Mouse (Mus musculus): Measurements from ENCODE around the gene Card11. TPM values are rescaled to one million over a fixed set of nuclear protein-coding genes. Genes with fewer than 3 reads are reported as not detected.

Gene Card11
- polyA plus RNA-seq, 1 experiment from 2014 or later, result 0.27 TPM

- H3K4me1 ChIP-seq, result peaks cover 11% of the 10 kb centered on the region
- H3K27me3 ChIP-seq, result no peaks in the 10 kb centered on the region
- no peak overlapping the region for H3K27ac ChIP-seq
- H3K9ac ChIP-seq, result no peak overlapping the region
- no peaks in the 10 kb centered on the region for H3K9me3 ChIP-seq
- 50% methylated on average over 10 of the region's 10 CpGs for WGBS
- H3K36me3 ChIP-seq, result no peaks in the 10 kb centered on the region
- ATAC-seq (ENCODE audit: insufficient number of reproducible peaks, insufficient read depth, low FRiP score, low TSS enrichment, low read depth), result no peak
- no peak overlapping the region for H3K4me3 ChIP-seq
- no peak overlapping the region for H3K4me2 ChIP-seq
Observed at GRCm38 (mm10) chr5:140891080-140891479, 109.3 kb downstream of the Card11 start.

DNA sequence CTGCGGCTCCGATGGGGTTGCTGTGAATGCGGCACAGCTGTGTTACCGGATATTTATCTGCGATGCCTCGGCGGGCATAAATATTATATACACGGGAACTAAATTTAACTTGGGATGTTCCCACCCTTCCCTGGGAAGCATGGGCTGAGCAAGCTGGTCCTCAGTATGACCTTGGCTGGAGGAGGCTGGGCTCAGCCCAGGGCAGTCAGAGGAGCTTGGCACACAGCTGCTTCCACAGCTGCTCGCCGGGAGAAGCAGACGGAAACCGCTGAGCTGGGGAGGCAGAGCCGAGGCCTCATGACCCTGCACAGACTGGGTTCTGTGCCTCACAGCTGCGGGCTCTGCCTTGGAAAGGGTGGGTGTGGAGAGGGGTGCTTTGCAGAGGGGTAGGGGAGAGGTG is 110.3 kb downstream of the Card11 start:
- Histone ChIP-seq H3K36me3 (no peaks in the 10 kb centered on the region), H3K4me1 (peaks cover 11% of the 10 kb centered on the region), H3K27ac (no peak overlapping the region), H3K4me2 (no peak overlapping the region), H3K9ac (no peak overlapping the region), H3K27me3 (no peaks in the 10 kb centered on the region), H3K4me3 (no peak overlapping the region), H3K9me3 (no peaks in the 10 kb centered on the region)
- WGBS, result 61% methylated on average over 14 of the region's 14 CpGs
- no peak; the same call in 1 of the 2 replicates for ATAC-seq (ENCODE audit: insufficient number of reproducible peaks, insufficient read depth, low FRiP score, low TSS enrichment, low read depth)

DNA sequence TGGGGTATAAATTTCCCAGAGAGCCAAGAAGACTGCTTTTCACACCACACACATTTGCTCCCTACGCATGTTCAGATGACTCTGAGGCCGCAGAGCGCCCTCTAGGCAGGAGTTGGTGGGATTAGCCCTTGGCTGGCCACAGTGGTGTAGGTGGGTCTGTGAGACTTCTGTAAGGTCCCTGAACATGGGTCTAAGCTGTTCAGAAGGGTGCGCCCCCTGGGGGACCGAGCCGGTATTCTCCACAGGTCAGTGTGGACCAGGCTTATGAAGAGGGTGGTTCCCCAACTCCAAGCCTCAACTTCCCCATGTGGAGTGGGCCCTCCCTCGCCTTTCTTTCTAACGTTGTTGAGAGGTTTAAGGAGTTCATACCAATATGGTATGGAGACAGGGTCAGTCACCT is 110.8 kb downstream of the Card11 start:
- Histone ChIP-seq H3K27me3 (no peaks in the 10 kb centered on the region), H3K4me3 (no peak overlapping the region), H3K4me2 (no peak overlapping the region), H3K9ac (no peak overlapping the region), H3K4me1 (peaks cover 11% of the 10 kb centered on the region), H3K9me3 (no peaks in the 10 kb centered on the region), H3K27ac (no peak overlapping the region), H3K36me3 (no peaks in the 10 kb centered on the region)
- ATAC-seq (ENCODE audit: insufficient number of reproducible peaks, insufficient read depth, low FRiP score, low TSS enrichment, low read depth), result peak; percentile 39; the same call in 1 of the 2 replicates
- WGBS, result 39% methylated on average over 8 of the region's 8 CpGs

DNA sequence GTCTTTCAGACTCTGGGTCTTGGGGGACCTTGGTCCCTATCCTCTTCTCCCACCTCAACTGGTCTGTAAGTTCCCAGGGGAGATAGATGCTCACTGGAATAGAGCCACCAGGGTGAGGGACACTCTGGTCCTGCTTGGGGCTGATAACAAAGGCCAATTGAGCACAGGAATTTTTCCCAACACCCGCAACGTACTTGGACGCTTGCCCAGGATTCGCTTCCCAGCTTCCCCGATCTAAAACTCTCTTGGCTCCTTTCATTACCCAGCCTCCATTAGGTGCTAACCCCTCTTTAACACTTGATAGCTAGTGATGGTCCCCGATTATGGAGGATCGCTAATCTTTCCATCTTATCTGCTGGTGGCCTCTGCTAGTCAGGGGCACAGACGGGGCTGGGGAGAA is 112.5 kb downstream of the Card11 start:
- no peak overlapping the region for H3K27ac ChIP-seq
- H3K36me3 ChIP-seq, result no peaks in the 10 kb centered on the region
- no peaks in the 10 kb centered on the region for H3K27me3 ChIP-seq
- H3K9ac ChIP-seq, result no peak overlapping the region
- 82% methylated on average over 8 of the region's 8 CpGs for WGBS
- no peak overlapping the region for H3K4me2 ChIP-seq
- no peak overlapping the region for H3K4me3 ChIP-seq
- H3K4me1 ChIP-seq, result peaks cover 11% of the 10 kb centered on the region
- no peak for ATAC-seq (ENCODE audit: insufficient number of reproducible peaks, insufficient read depth, low FRiP score, low TSS enrichment, low read depth)
- no peaks in the 10 kb centered on the region for H3K9me3 ChIP-seq

DNA sequence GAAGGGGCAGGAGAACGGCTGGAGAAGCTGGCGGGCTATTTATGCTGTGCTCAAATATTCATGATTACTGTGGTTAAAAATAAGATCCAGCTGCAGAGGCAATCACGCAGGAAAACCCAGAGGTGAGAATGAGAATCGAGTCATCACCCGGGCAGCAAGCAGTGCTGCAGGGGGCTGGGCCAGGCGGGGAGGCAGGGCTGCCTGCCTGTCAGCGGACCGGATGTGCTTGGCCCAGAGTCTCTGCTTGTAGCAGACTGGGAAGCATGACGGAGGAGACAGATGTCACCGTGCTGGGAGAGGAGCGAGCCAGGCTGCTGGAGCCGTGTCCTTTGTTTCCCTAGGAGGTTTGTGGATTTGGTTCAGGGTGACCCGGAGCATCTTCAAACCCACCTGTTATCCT is 115.4 kb downstream of the Card11 start:
- H3K4me1 ChIP-seq, result peaks cover 4% of the 10 kb centered on the region
- H3K4me2 ChIP-seq, result no peak overlapping the region
- H3K27me3 ChIP-seq, result no peaks in the 10 kb centered on the region
- no peak overlapping the region for H3K9ac ChIP-seq
- no peak overlapping the region for H3K4me3 ChIP-seq
- ATAC-seq (ENCODE audit: insufficient number of reproducible peaks, insufficient read depth, low FRiP score, low TSS enrichment, low read depth), result no peak
- no peaks in the 10 kb centered on the region for H3K36me3 ChIP-seq
- no peak overlapping the region for H3K27ac ChIP-seq
- WGBS, result 51% methylated on average over 13 of the region's 13 CpGs
- no peaks in the 10 kb centered on the region for H3K9me3 ChIP-seq

- H3K4me3 ChIP-seq, result no peak overlapping the region
- H3K4me1 ChIP-seq, result peaks cover 2% of the 10 kb centered on the region; the same call in 1 of the 2 replicates
- H3K9me3 ChIP-seq, result no peaks in the 10 kb centered on the region
- no peak overlapping the region for H3K4me2 ChIP-seq
- no peaks in the 10 kb centered on the region for H3K36me3 ChIP-seq
- no peak for ATAC-seq (ENCODE audit: insufficient number of reproducible peaks, insufficient read depth, low FRiP score, low TSS enrichment, low read depth)
- WGBS, result 75% methylated on average over 4 of the region's 4 CpGs
- no peak overlapping the region for H3K9ac ChIP-seq
- no peak overlapping the region for H3K27ac ChIP-seq
- no peaks in the 10 kb centered on the region for H3K27me3 ChIP-seq
Observed at GRCm38 (mm10) chr5:140882391-140882790, 118.0 kb downstream of the Card11 start.

GRCm38 (mm10) chr5:140880151-140880550 is 120.2 kb downstream of the Card11 start:
- no peak for ATAC-seq (ENCODE audit: insufficient number of reproducible peaks, insufficient read depth, low FRiP score, low TSS enrichment, low read depth)
- no peaks in the 10 kb centered on the region for H3K27me3 ChIP-seq
- no peaks in the 10 kb centered on the region for H3K9me3 ChIP-seq
- H3K36me3 ChIP-seq, result no peaks in the 10 kb centered on the region
- peaks cover 2% of the 10 kb centered on the region; the same call in 1 of the 2 replicates for H3K4me1 ChIP-seq
- H3K4me2 ChIP-seq, result no peak overlapping the region
- no peak overlapping the region for H3K27ac ChIP-seq
- no peak overlapping the region for H3K4me3 ChIP-seq
- H3K9ac ChIP-seq, result no peak overlapping the region
- 59% methylated on average over 10 of the region's 10 CpGs for WGBS

GRCm38 (mm10) chr5:140878644-140879043 is 121.7 kb downstream of the Card11 start:
- H3K9ac ChIP-seq, result no peak overlapping the region
- no peak for ATAC-seq (ENCODE audit: insufficient number of reproducible peaks, insufficient read depth, low FRiP score, low TSS enrichment, low read depth)
- no peaks in the 10 kb centered on the region for H3K9me3 ChIP-seq
- H3K4me3 ChIP-seq, result no peak overlapping the region
- H3K27me3 ChIP-seq, result no peaks in the 10 kb centered on the region
- peaks cover 2% of the 10 kb centered on the region; the same call in 1 of the 2 replicates for H3K4me1 ChIP-seq
- H3K27ac ChIP-seq, result no peak overlapping the region
- H3K4me2 ChIP-seq, result no peak overlapping the region
- no peaks in the 10 kb centered on the region for H3K36me3 ChIP-seq
- WGBS, result 69% methylated on average over 6 of the region's 6 CpGs

DNA sequence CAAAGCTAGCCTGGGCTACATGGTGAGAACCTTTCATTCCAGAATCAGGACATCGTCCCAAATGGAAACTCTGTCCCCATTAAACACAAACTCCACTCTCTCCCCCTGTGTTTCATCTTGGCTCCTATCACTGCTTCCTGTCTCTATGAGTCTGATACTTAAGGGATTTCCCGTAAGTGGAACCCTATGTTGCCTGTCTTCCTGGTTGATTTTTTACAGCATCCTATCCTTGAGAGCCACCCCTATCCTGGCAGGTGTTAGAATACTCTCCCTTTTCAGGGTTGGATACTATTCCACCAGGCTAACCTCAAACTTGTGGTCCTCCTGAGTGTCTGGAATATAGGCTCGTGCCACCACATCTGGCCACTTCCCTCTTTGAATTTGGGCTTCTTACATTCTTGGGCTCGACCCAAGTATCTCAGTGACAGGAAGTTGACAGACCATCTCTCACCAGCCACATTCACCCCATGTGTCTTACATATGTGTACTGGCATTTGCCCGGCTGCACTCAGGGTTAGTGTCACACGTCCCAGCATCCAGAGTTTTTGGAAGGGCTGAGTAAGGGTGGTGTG is 126.6 kb downstream of the Card11 start:
- Histone ChIP-seq H3K9me3 (no peaks in the 10 kb centered on the region), H3K4me1 (peaks cover 28% of the 10 kb centered on the region), H3K27ac (no peak overlapping the region), H3K4me2 (no peak overlapping the region), H3K9ac (no peak overlapping the region), H3K4me3 (no peak overlapping the region), H3K36me3 (no peaks in the 10 kb centered on the region), H3K27me3 (0 out of 2 replicates have a peak, but pooled peaks cover 5% of the 10 kb centered on the region)
- 75% methylated on average over 6 of the region's 6 CpGs for WGBS
- no peak for ATAC-seq (ENCODE audit: insufficient number of reproducible peaks, insufficient read depth, low FRiP score, low TSS enrichment, low read depth)

- 9% methylated on average over 18 of the region's 18 CpGs for WGBS
- peak overlapping the region; percentile 50 for H3K4me2 ChIP-seq
- 0 out of 2 replicates have a peak, but pooled peaks cover 5% of the 10 kb centered on the region for H3K27me3 ChIP-seq
- H3K4me3 ChIP-seq, result 0 out of 2 replicates have a peak overlapping the region, but pooled peaks have one; percentile 12
- H3K36me3 ChIP-seq, result no peaks in the 10 kb centered on the region
- H3K9me3 ChIP-seq, result no peaks in the 10 kb centered on the region
- peaks cover 28% of the 10 kb centered on the region for H3K4me1 ChIP-seq
- peak overlapping the region; percentile 33; the same call in 1 of the 2 replicates for H3K27ac ChIP-seq
- H3K9ac ChIP-seq, result peak overlapping the region; percentile 52
- ATAC-seq (ENCODE audit: insufficient number of reproducible peaks, insufficient read depth, low FRiP score, low TSS enrichment, low read depth), result no peak
Observed at GRCm38 (mm10) chr5:140873039-140873551, 127.3 kb downstream of the Card11 start.

DNA sequence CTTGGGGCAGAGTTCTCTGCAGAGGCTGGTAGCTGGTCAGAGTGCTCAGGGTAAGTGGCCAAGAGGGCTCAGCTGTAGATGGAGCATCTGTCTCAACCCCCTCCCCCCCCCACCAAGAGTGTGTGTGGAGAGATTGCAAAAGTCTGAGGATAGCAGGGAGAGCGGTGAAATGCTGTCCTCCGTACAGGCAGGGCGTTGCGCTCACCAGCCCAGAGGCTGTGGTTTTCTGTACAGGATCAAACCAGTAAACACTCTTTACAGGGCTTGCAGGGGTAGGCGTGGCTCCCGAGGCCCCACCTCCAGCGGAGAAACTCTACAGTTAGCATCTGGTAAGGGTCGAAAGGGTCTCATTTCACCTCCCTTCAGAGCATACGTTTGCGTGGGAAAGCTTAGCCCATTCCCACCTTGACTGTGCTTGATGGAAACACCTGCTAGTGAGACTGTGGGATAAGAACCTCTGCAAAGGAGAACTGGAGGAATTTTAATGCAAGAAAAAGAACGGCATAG is 127.8 kb downstream of the Card11 start:
- H3K27ac ChIP-seq, result 0 out of 2 replicates have a peak overlapping the region, but pooled peaks have one; percentile 33
- peak overlapping the region; percentile 50 for H3K4me2 ChIP-seq
- H3K4me1 ChIP-seq, result peaks cover 28% of the 10 kb centered on the region
- WGBS, result 8% methylated on average over 11 of the region's 11 CpGs
- H3K27me3 ChIP-seq, result 0 out of 2 replicates have a peak, but pooled peaks cover 5% of the 10 kb centered on the region
- H3K4me3 ChIP-seq, result 0 out of 2 replicates have a peak overlapping the region, but pooled peaks have one; percentile 12
- H3K36me3 ChIP-seq, result no peaks in the 10 kb centered on the region
- peak; percentile 57; the same call in 1 of the 2 replicates for ATAC-seq (ENCODE audit: insufficient number of reproducible peaks, insufficient read depth, low FRiP score, low TSS enrichment, low read depth)
- 0 out of 2 replicates have a peak overlapping the region, but pooled peaks have one; percentile 36 for H3K9ac ChIP-seq
- H3K9me3 ChIP-seq, result no peaks in the 10 kb centered on the region

DNA sequence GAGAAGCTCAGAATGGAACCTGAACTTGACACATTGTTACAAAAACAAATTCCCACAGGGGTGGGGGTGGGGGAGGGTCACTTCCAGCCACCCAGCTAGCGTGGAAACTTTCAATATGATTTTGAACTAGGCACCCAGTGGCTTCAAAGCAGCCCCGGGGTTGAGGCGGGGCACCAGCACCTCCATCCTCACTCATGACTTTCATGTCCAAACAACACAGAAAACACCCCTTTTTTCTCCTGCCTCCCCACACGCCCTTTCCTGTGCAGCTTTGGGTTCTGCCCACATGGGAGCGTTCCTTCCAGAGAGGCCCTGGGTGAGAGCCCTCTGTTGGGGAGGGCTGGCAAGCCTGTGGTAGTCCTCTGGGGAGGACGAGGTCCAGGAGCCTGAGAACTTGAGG is 129.1 kb downstream of the Card11 start:
- Histone ChIP-seq H3K27me3 (0 out of 2 replicates have a peak, but pooled peaks cover 5% of the 10 kb centered on the region), H3K9me3 (no peaks in the 10 kb centered on the region), H3K9ac (no peak overlapping the region), H3K4me2 (no peak overlapping the region), H3K4me1 (peaks cover 28% of the 10 kb centered on the region), H3K4me3 (no peak overlapping the region), H3K36me3 (no peaks in the 10 kb centered on the region), H3K27ac (no peak overlapping the region)
- no peak; the same call in 1 of the 2 replicates for ATAC-seq (ENCODE audit: insufficient number of reproducible peaks, insufficient read depth, low FRiP score, low TSS enrichment, low read depth)
- WGBS, result 63% methylated on average over 6 of the region's 6 CpGs

Data from embryonic facial prominence, embryonic 13.5 days (tissue).